Comparison of ENCODE assay signal across 16 mouse cellular contexts in the genomic region with DNA sequence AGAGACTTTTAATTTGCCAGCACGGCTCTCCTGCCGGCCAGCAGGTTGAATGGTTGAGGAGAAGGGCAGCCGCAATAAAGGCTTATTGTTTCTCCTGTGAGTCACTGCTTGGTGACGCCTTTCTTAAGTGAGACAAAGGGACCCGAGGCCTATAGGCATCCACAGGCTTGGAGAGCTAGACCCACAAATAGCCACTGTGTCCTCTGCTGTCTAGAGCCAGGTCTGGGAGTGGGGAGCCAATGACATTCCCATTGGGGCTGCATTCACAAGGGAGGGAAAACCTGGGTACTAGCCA. TPM values are rescaled to one million over a fixed set of nuclear protein-coding genes. Genes with fewer than 3 reads are reported as not detected.
DNase-seq lines count a peak whose midpoint lies in the region; ATAC-seq and TF ChIP-seq lines count a peak whose summit lies in the region.
"Had no signal": no experiment of that assay in that cellular context is flagged by ENCODE, and none has a peak within 500 bp of the region (broad histone marks: within the 10 kb centered on the region; RNA-seq: fewer than 3 reads in every experiment).

No protein-coding gene starts in this region.

- no peak overlapping the region for H3K27ac ChIP-seq in kidney, embryonic 14.5 days (ENCODE audit: low read depth, low read length)
- H3K27ac ChIP-seq in forebrain, embryonic 14.5 days (ENCODE audit: low read depth, low read length) = no peak overlapping the region
- no peak overlapping the region for H3K27ac ChIP-seq in midbrain, embryonic 13.5 days
- H3K27ac ChIP-seq in cerebellum, adult 2 months (ENCODE audit: insufficient read depth, low read length) = no peak overlapping the region
- H3K27ac ChIP-seq: heart, embryonic 15.5 days; kidney, postnatal 0 days; liver, embryonic 15.5 days; macrophage; stomach, embryonic 15.5 days had no signal

- H3K9ac ChIP-seq in kidney, embryonic 14.5 days (ENCODE audit: low read depth, low read length) = no peak overlapping the region
- H3K9ac ChIP-seq in forebrain, embryonic 14.5 days (ENCODE audit: low read length) = no peak overlapping the region
- no peak overlapping the region for H3K9ac ChIP-seq in midbrain, embryonic 13.5 days (replicated peaks)
- H3K9ac ChIP-seq: heart, embryonic 15.5 days; liver, embryonic 15.5 days; stomach, embryonic 15.5 days had no signal

- no peak overlapping the region for H3K4me2 ChIP-seq in kidney, embryonic 14.5 days (replicated peaks; ENCODE audit: low read depth, low read length)
- no peak overlapping the region for H3K4me2 ChIP-seq in forebrain, embryonic 14.5 days (ENCODE audit: low read length)
- no peak overlapping the region for H3K4me2 ChIP-seq in midbrain, embryonic 13.5 days (replicated peaks)
- H3K4me2 ChIP-seq: heart, embryonic 15.5 days; liver, embryonic 15.5 days; stomach, embryonic 15.5 days had no signal

- TF ChIP-seq CTCF in cerebellum, adult 2 months (IDR thresholded peaks at IDR 0.05; ENCODE audit: borderline replicate concordance, insufficient read depth, low read depth, low read length) = no peak

- peak; percentile 32; the same call in 1 of the 2 replicates for ATAC-seq in kidney, embryonic 14.5 days (ENCODE audit: low FRiP score, low TSS enrichment)
- peak; percentile 45 for ATAC-seq in forebrain, embryonic 14.5 days
- ATAC-seq in midbrain, embryonic 13.5 days = peak; percentile 26; the same call in 1 of the 2 replicates
- no peak for ATAC-seq in inflammation-experienced regulatory T-cells, adult 6 months

- H3K36me3 ChIP-seq in kidney, embryonic 14.5 days (ENCODE audit: control insufficient read depth, insufficient read depth, low read length) = no peaks in the 10 kb centered on the region
- no peaks in the 10 kb centered on the region for H3K36me3 ChIP-seq in forebrain, embryonic 14.5 days (ENCODE audit: control insufficient read depth, insufficient read depth, low read length)
- H3K36me3 ChIP-seq in midbrain, embryonic 13.5 days = no peaks in the 10 kb centered on the region
- H3K36me3 ChIP-seq: G1E; heart, embryonic 15.5 days; liver, embryonic 15.5 days; stomach, embryonic 15.5 days had no signal

- TF ChIP-seq POLR2A in cerebellum, adult 2 months (IDR thresholded peaks at IDR 0.05; ENCODE audit: borderline replicate concordance, insufficient read depth, low read length) = no peak

- no peak for DNase-seq in kidney, postnatal 36 days
- DNase-seq in MN1 (ENCODE audit: low spot score) = peak; percentile 25
- peak; percentile 40 for DNase-seq in forebrain, embryonic 14.5 days (ENCODE audit: low spot score)
- DNase-seq in cerebellum, adult 2 months = no peak
- DNase-seq: adrenal gland, postnatal 36 days; cerebellum, postnatal 36 days; thymus, postnatal 25 days had no signal

- no peaks in the 10 kb centered on the region for H3K9me3 ChIP-seq in kidney, embryonic 14.5 days (ENCODE audit: control insufficient read depth, low read length)
- H3K9me3 ChIP-seq in forebrain, embryonic 14.5 days (replicated peaks; ENCODE audit: control insufficient read depth, low read length) = no peaks in the 10 kb centered on the region
- H3K9me3 ChIP-seq in midbrain, embryonic 13.5 days = no peaks in the 10 kb centered on the region
- H3K9me3 ChIP-seq: G1E; heart, embryonic 15.5 days; liver, embryonic 15.5 days; stomach, embryonic 15.5 days had no signal

- H3K27me3 ChIP-seq in kidney, embryonic 14.5 days (ENCODE audit: control insufficient read depth, insufficient read depth, low read length) = no peaks in the 10 kb centered on the region
- H3K27me3 ChIP-seq in forebrain, embryonic 14.5 days (replicated peaks; ENCODE audit: control insufficient read depth, insufficient read depth, low read length) = 0 out of 2 replicates have a peak, but pooled peaks cover 18% of the 10 kb centered on the region
- no peaks in the 10 kb centered on the region; the same call in 1 of the 2 replicates for H3K27me3 ChIP-seq in midbrain, embryonic 13.5 days
- H3K27me3 ChIP-seq in cerebellum, adult 2 months (ENCODE audit: control insufficient read depth, insufficient read depth, low read length) = no peaks in the 10 kb centered on the region
- H3K27me3 ChIP-seq: heart, embryonic 15.5 days; liver, embryonic 15.5 days; stomach, embryonic 15.5 days had no signal

- 25% methylated on average over 5 of the region's 5 CpGs for WGBS in kidney, embryonic 14.5 days
- WGBS in forebrain, embryonic 14.5 days = 6% methylated on average over 5 of the region's 5 CpGs
- 8% methylated on average over 5 of the region's 5 CpGs for WGBS in midbrain, embryonic 13.5 days
- 48% methylated on average over 5 of the region's 5 CpGs for WGBS in cerebellum, adult 2 months

- no peak overlapping the region for H3K4me3 ChIP-seq in kidney, embryonic 14.5 days (ENCODE audit: low read length)
- H3K4me3 ChIP-seq in forebrain, embryonic 14.5 days (ENCODE audit: low read depth, low read length) = no peak overlapping the region
- H3K4me3 ChIP-seq in midbrain, embryonic 13.5 days (replicated peaks) = no peak overlapping the region
- H3K4me3 ChIP-seq in cerebellum, adult 2 months (replicated peaks; ENCODE audit: insufficient read depth, low read depth, low read length) = no peak overlapping the region
- H3K4me3 ChIP-seq: heart, embryonic 15.5 days; liver, embryonic 15.5 days; stomach, embryonic 15.5 days had no signal

- 0 out of 2 replicates have a peak, but pooled peaks cover 5% of the 10 kb centered on the region for H3K4me1 ChIP-seq in kidney, embryonic 14.5 days (ENCODE audit: control insufficient read depth, insufficient read depth, low read length)
- peaks cover 3% of the 10 kb centered on the region; the same call in 1 of the 2 replicates for H3K4me1 ChIP-seq in forebrain, embryonic 14.5 days (ENCODE audit: control insufficient read depth, insufficient read depth, low read length)
- peaks cover 30% of the 10 kb centered on the region for H3K4me1 ChIP-seq in midbrain, embryonic 13.5 days (replicated peaks)
- no peaks in the 10 kb centered on the region for H3K4me1 ChIP-seq in cerebellum, adult 2 months (ENCODE audit: control insufficient read depth, insufficient read depth, low read length)
- H3K4me1 ChIP-seq: heart, embryonic 15.5 days; liver, embryonic 15.5 days had no signal

RNA-seq across cellular contexts. Expression of a gene that starts 43.9 kb away (rescaled TPM):
- 7.2 and 7.9 TPM in 2 replicates for polyA plus RNA-seq in kidney, embryonic 14.5 days (2014; fragmentation: Nextera tagmentation; extraction: Ambion mirVana)
- 72.2 and 72.5 TPM in 2 replicates for polyA plus RNA-seq in forebrain, embryonic 14.5 days (2014; fragmentation: Nextera tagmentation; extraction: Ambion mirVana)
- polyA plus RNA-seq in midbrain, embryonic 13.5 days (2015; fragmentation: Nextera tagmentation; extraction: Ambion mirVana) = 95.3 and 121 TPM in 2 replicates
- polyA plus RNA-seq in cerebellum, adult 2 months (2012; rRNA removed) = 27.3 and 31.6 TPM in 2 replicates
- polyA plus RNA-seq in inflammation-experienced regulatory T-cells, adult 6 months (2017; shearing (Covaris generic)) = not detected
- polyA plus RNA-seq: G1E, macrophage had no signal

Comparison
In these comparisons a context has a peak if more than half of its experiments do, and no peak if none do; other contexts are left out.
1. DNase-seq: peak in MN1 (single experiment) and forebrain, embryonic 14.5 days (single experiment); none in kidney, postnatal 36 days (0 of 2) and cerebellum, adult 2 months (0 of 2).